Mouse (Mus musculus): ENCODE data around the gene Map7d1. TPM values are rescaled to one million over a fixed set of nuclear protein-coding genes. Genes with fewer than 3 reads are reported as not detected.

The Map7d1 gene
- polyA plus RNA-seq, 1 experiment from 2014 or later, result 85.3 TPM

DNA sequence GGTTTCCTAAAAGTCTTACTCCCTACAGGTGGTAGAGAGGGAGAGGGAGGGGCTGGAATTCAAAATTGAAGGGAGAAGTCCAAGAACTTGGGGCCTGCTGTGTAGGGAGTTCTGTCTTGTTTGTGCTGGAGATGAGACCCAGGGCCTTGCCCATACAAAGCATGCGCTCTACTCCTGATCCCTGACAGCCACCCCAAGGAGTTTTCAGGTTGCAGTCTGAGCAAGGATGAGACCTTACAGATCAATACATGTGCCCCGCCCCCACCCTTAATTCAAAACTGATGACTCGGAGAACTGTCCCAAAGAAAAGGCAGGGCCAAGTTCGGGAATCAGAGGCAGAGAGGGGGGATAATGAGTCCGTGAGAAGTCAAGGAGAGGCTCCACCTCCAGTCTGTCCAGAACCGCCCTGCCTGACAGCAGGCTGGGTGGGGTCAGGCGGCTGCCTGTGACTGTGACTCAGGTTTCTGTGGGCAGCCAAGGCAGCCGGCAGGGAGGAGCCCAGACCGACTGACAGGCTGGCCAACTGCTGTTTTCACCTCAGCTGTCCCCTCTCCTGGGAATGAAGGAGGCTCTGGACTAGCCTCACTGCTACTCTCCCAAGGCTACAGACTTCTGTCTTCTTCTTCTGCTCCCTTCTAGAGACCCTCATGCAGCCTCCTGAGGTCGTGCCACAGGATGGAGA lies 4.5 kb upstream of the Map7d1 start:
- no peaks in the 10 kb centered on the region for H3K27me3 ChIP-seq (ENCODE audit: control insufficient read depth, insufficient read depth, low read length)
- H3K4me3 ChIP-seq (replicated peaks; ENCODE audit: low read depth, low read length), result no peak overlapping the region
- no peak overlapping the region for H3K9ac ChIP-seq (replicated peaks; ENCODE audit: low read length)
- ATAC-seq (ENCODE audit: low FRiP score, low TSS enrichment) (no peak), DNase-seq (no peak)
- H3K36me3 ChIP-seq (ENCODE audit: control insufficient read depth, insufficient read depth, low read length), result no peaks in the 10 kb centered on the region
- no peak overlapping the region for H3K27ac ChIP-seq (replicated peaks; ENCODE audit: low read depth, low read length)
- WGBS, result 8% methylated on average over 10 of the region's 10 CpGs
- H3K4me1 ChIP-seq (ENCODE audit: control insufficient read depth, insufficient read depth, low read length), result peaks cover 28% of the 10 kb centered on the region
- H3K9me3 ChIP-seq (ENCODE audit: control insufficient read depth, low read length), result no peaks in the 10 kb centered on the region
- no peak overlapping the region for H3K4me2 ChIP-seq (ENCODE audit: low read length)

DNA sequence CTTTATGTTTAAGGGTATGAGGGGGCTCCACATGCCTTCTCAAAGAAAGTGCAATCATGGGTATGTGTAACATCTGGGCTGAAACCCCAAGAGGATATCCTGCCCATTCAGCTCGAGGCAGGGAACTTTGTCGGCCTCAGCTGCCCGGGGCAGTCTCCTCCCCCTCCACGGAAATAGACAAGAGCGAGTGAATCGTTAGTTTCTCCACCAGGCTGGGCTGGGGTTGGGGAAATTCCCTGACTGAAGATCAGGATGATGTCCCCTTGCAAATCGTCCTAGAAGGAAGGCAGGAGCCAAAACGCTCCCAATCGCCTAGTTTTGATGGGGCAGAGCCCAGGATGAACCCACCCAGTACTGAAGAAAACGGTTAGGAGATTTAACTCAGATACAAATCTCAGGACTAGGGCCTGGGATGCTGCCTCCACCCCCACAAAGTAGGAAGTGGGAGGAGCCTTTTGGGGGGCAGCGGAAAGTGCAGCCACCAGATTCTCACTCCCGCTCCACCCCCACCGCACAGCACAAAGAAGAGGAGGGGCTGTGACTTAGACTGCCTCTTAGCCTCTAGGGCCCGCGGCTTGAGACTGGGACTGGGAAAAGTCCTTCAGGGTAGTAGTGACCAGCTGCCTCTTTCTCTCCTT lies 3.5 kb upstream of the Map7d1 start:
- H3K9ac ChIP-seq (replicated peaks; ENCODE audit: low read length), result no peak overlapping the region
- no peaks in the 10 kb centered on the region for H3K27me3 ChIP-seq (ENCODE audit: control insufficient read depth, insufficient read depth, low read length)
- peaks cover 31% of the 10 kb centered on the region for H3K4me1 ChIP-seq (ENCODE audit: control insufficient read depth, insufficient read depth, low read length)
- H3K9me3 ChIP-seq (ENCODE audit: control insufficient read depth, low read length), result no peaks in the 10 kb centered on the region
- no peak overlapping the region for H3K4me3 ChIP-seq (replicated peaks; ENCODE audit: low read depth, low read length)
- no peak for ATAC-seq (ENCODE audit: low FRiP score, low TSS enrichment)
- 1% methylated on average over 15 of the region's 15 CpGs for WGBS
- no peaks in the 10 kb centered on the region for H3K36me3 ChIP-seq (ENCODE audit: control insufficient read depth, insufficient read depth, low read length)
- H3K4me2 ChIP-seq (ENCODE audit: low read length), result peak overlapping the region; percentile 34
- peak; percentile 59 for DNase-seq
- H3K27ac ChIP-seq (replicated peaks; ENCODE audit: low read depth, low read length), result peak overlapping the region; percentile 37

DNA sequence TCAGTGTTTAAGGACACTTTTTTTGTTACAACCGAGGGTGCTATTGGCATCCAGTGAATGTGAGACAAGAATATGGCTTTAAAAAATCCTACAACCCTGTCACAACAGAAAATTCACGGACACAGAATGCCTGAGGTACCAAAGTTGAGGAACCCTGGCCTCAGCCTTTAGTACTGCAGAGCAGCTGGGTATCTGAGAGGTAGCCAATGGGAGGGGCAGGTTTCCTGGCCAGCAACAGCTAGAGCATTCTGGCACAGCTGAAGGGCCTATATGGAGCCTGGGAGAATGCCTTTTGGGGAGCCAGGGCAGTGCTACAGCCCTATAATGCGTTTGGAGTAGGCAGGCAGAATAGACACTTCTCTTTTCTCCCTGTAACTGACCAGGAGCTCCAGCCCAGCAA lies 2.9 kb upstream of the Map7d1 start:
- no peaks in the 10 kb centered on the region for H3K9me3 ChIP-seq (ENCODE audit: control insufficient read depth, low read length)
- peak overlapping the region; percentile 14; the same call in 1 of the 2 replicates for H3K27ac ChIP-seq (replicated peaks; ENCODE audit: low read depth, low read length)
- 0 out of 2 replicates have a peak overlapping the region, but pooled peaks have one; percentile 34 for H3K4me2 ChIP-seq (ENCODE audit: low read length)
- H3K4me1 ChIP-seq (ENCODE audit: control insufficient read depth, insufficient read depth, low read length), result peaks cover 37% of the 10 kb centered on the region
- H3K27me3 ChIP-seq (ENCODE audit: control insufficient read depth, insufficient read depth, low read length), result no peaks in the 10 kb centered on the region
- H3K9ac ChIP-seq (replicated peaks; ENCODE audit: low read length), result 0 out of 2 replicates have a peak overlapping the region, but pooled peaks have one; percentile 3
- 31% methylated on average over 3 of the region's 3 CpGs for WGBS
- H3K36me3 ChIP-seq (ENCODE audit: control insufficient read depth, insufficient read depth, low read length), result no peaks in the 10 kb centered on the region
- H3K4me3 ChIP-seq (replicated peaks; ENCODE audit: low read depth, low read length), result no peak overlapping the region
- ATAC-seq (ENCODE audit: low FRiP score, low TSS enrichment), result no peak
- no peak for DNase-seq

DNA sequence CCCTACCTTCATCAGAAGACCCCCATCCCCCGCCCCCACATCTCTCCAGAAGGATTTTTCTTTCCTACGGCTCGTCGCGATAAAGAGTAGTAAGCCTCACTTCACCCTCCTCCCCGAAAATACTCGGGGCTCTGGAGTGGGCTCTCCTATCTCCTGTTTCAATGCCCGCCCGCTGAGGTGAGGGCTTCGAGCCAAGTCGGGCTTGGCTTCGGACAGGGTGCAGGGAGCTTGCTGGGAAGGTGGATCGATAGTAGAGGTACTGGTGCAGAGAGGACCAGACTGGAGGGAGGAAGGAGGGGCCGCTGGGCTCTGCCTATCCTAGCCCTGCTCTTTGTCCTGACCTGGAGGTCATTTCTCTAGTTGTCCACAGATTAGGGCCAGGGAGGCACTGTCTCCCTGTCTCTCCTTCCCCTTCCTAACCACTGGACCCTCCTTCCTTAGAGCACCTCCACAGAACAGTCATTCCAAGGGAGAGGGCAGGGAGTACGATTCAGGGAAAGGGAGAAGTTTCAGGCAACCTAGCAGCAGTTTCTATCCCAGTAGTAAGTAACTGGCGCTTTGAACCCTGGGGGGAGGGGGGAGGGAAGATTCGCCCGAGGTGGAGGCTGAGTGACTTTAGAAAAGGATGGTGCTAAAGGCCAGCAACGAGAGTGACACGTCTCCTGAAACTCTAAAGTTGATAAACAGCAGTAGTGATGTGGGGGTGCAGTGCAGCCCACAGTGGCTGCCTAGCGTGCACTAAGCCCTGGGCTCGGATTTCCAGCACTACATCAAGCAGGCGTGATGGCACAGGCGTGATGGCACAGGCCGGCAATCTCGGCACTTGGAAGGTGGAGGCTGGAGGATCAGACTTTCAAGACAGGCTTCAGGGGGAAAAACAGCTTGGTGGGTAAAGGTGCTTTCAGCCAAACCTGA lies 1.1 kb upstream of the Map7d1 start:
- Histone ChIP-seq H3K27ac (replicated peaks; ENCODE audit: low read depth, low read length) (peak overlapping the region; percentile 93), H3K4me2 (ENCODE audit: low read length) (peak overlapping the region; percentile 97), H3K9ac (replicated peaks; ENCODE audit: low read length) (peak overlapping the region; percentile 99), H3K36me3 (ENCODE audit: control insufficient read depth, insufficient read depth, low read length) (no peaks in the 10 kb centered on the region), H3K27me3 (ENCODE audit: control insufficient read depth, insufficient read depth, low read length) (no peaks in the 10 kb centered on the region), H3K4me1 (ENCODE audit: control insufficient read depth, insufficient read depth, low read length) (peaks cover 47% of the 10 kb centered on the region), H3K9me3 (ENCODE audit: control insufficient read depth, low read length) (no peaks in the 10 kb centered on the region), H3K4me3 (replicated peaks; ENCODE audit: low read depth, low read length) (peak overlapping the region; percentile 99)
- no peak for ATAC-seq (ENCODE audit: low FRiP score, low TSS enrichment)
- peak; percentile 69 for DNase-seq
- 3% methylated on average over 26 of the region's 26 CpGs for WGBS

DNA sequence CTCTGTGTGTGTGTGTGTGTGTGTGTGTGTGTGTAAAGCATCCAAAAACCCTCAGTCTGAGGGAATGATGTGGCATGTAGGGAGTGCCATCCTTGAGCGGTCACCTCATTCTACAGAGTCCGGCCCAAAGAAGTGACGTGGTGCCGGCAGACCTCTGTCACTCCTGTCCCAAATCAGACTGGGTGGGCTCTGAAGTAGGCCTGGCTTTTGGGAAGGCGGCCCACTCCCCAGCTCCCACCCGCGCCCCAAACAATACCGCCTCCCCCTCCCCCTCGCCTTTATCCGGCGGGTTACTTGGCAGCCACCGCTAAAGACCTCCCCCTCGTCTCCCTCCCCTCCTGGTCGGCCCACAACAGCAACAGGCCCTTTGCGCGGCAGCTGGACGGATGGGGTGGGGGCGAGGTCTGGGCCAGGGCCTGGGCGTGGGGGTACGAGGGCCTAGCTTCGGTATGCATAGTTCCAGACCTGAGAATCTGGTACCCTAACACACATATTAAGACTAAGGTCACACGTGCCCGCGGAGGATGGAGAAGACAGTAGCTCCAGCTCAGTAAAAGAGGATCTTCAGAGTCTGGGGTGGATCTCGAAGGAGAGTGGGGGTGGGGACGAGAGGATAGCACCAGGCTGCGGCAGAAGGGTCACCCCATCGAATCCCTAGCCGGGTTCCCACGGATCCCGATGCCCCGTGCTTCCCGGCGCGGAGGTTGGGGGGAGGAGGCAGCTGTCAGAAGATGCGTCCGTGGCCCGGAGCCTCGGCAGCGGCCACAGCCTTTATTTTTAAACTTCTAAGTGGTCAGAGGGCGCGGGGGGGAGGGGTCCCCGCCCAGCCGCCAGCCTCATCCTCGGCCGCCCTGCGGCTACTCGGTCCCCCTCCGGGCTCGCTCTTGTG lies 786 bp downstream of the Map7d1 start:
- H3K4me1 ChIP-seq (ENCODE audit: control insufficient read depth, insufficient read depth, low read length), result peaks cover 54% of the 10 kb centered on the region
- peak; percentile 80 for DNase-seq
- H3K4me2 ChIP-seq (ENCODE audit: low read length), result peak overlapping the region; percentile 97
- H3K27me3 ChIP-seq (ENCODE audit: control insufficient read depth, insufficient read depth, low read length), result no peaks in the 10 kb centered on the region
- WGBS, result under 1% methylated on average over 50 of the region's 50 CpGs
- no peaks in the 10 kb centered on the region for H3K9me3 ChIP-seq (ENCODE audit: control insufficient read depth, low read length)
- no peaks in the 10 kb centered on the region for H3K36me3 ChIP-seq (ENCODE audit: control insufficient read depth, insufficient read depth, low read length)
- H3K9ac ChIP-seq (replicated peaks; ENCODE audit: low read length), result peak overlapping the region; percentile 99
- H3K4me3 ChIP-seq (replicated peaks; ENCODE audit: low read depth, low read length), result peak overlapping the region; percentile 99
- ATAC-seq (ENCODE audit: low FRiP score, low TSS enrichment), result peak; percentile 56
- H3K27ac ChIP-seq (replicated peaks; ENCODE audit: low read depth, low read length), result peak overlapping the region; percentile 93

DNA sequence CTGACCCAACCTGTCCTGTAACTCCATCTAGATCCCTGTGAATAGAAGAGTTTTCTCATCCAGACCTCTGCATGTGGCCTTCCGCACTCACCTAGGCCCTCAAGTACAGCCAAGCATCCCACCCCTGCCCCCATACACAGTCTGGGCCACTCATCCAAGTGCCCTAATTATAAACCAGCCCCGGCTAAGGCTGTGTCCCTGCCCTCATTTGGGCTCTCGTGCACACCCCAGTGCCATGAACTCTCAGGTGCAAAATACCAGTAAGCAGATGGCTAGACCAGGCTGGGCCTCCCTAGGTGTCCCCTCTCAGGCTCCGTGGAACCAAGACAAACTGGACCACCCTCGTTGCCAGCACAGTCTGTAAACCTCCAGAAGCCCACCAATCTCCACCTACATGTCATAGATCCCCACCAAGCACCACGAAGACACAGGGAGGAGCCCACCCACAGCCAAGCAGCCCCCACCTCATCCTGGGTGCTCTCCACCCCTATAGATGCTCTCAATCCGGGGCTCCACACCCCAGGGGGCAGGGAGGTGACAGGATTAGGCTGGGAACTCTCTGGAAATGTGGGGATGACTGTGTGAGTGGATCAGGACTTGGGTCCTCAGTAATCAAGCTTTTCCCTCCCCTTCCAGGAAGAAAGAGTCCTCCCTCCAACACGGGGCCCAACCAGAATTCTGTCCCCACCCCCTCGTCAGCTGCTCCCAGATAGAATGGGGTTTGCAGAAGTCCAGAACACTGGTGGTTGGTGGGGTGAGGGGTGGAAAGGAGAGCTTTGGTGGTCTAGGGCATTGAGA lies 1.6 kb downstream of the Map7d1 start:
- Histone ChIP-seq H3K36me3 (ENCODE audit: control insufficient read depth, insufficient read depth, low read length) (no peaks in the 10 kb centered on the region), H3K27me3 (ENCODE audit: control insufficient read depth, insufficient read depth, low read length) (no peaks in the 10 kb centered on the region), H3K4me1 (ENCODE audit: control insufficient read depth, insufficient read depth, low read length) (peaks cover 52% of the 10 kb centered on the region), H3K4me2 (ENCODE audit: low read length) (peak overlapping the region; percentile 97), H3K9ac (replicated peaks; ENCODE audit: low read length) (peak overlapping the region; percentile 99), H3K27ac (replicated peaks; ENCODE audit: low read depth, low read length) (peak overlapping the region; percentile 93), H3K9me3 (ENCODE audit: control insufficient read depth, low read length) (no peaks in the 10 kb centered on the region), H3K4me3 (replicated peaks; ENCODE audit: low read depth, low read length) (peak overlapping the region; percentile 99)
- DNase-seq, result peak; percentile 55
- 14% methylated on average over 9 of the region's 9 CpGs for WGBS
- ATAC-seq (ENCODE audit: low FRiP score, low TSS enrichment), result no peak

DNA sequence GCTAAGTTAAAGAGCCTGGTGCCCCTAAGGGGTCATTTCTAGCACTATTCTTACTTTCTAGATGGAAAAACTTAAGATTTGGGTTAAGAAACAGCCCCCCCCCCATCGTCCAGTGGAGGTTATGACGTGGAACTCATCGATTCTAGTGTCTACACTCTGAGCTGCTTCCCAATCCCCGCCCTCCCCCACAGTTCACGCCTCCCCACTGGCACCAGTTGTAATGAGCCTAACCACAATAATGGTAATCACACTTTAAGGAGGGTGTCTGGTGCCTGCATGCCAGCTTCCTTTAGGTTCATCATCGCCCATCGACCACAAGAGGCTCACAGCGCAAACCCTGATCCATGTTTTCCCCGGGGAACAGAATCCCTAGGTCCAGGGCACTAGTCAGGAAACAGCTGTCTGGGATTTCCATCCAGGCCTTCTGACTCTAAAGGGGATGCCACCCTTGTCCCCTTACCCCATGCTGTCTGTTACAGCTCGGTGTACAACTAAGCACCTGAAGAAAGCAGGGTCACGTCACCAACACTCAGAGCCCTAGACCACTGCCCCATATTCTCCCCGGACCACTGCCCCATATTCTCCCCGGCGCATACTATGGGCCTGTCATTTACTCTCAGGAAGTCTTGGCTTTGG lies 2.4 kb downstream of the Map7d1 start:
- Histone ChIP-seq H3K4me2 (ENCODE audit: low read length) (peak overlapping the region; percentile 97), H3K9ac (replicated peaks; ENCODE audit: low read length) (peak overlapping the region; percentile 99), H3K27ac (replicated peaks; ENCODE audit: low read depth, low read length) (no peak overlapping the region), H3K9me3 (ENCODE audit: control insufficient read depth, low read length) (no peaks in the 10 kb centered on the region), H3K4me1 (ENCODE audit: control insufficient read depth, insufficient read depth, low read length) (peaks cover 57% of the 10 kb centered on the region), H3K36me3 (ENCODE audit: control insufficient read depth, insufficient read depth, low read length) (no peaks in the 10 kb centered on the region), H3K4me3 (replicated peaks; ENCODE audit: low read depth, low read length) (peak overlapping the region; percentile 99), H3K27me3 (ENCODE audit: control insufficient read depth, insufficient read depth, low read length) (no peaks in the 10 kb centered on the region)
- DNase-seq, result no peak
- 72% methylated on average over 14 of the region's 14 CpGs for WGBS
- ATAC-seq (ENCODE audit: low FRiP score, low TSS enrichment), result no peak

Measured in midbrain, embryonic 14.5 days (tissue).